Mouse (Mus musculus) neutrophil, adult 83 days (primary cell): ENCODE measurements around the gene Dido1. TPM values are rescaled to one million over a fixed set of nuclear protein-coding genes. Genes with fewer than 3 reads are reported as not detected.

Experiments
- total RNA-seq, 2 experiments: library from RNA; stranded (reverse); gene quantifications; one replicate each; pipeline ENCODE4 v1.2.4; 2023

Dido1 gene
- 10 to 100 TPM; 48.5 to 51.5 TPM for total RNA-seq

GRCm38 (mm10) chr2:180709923-180710272 lies at the start of gene Dido1, which contains the start of gene Gid8:
Gene Dido1, minus strand, starts transcription at chr2:180709999.
Gene Gid8, plus strand, starts transcription at chr2:180710117.

DNA sequence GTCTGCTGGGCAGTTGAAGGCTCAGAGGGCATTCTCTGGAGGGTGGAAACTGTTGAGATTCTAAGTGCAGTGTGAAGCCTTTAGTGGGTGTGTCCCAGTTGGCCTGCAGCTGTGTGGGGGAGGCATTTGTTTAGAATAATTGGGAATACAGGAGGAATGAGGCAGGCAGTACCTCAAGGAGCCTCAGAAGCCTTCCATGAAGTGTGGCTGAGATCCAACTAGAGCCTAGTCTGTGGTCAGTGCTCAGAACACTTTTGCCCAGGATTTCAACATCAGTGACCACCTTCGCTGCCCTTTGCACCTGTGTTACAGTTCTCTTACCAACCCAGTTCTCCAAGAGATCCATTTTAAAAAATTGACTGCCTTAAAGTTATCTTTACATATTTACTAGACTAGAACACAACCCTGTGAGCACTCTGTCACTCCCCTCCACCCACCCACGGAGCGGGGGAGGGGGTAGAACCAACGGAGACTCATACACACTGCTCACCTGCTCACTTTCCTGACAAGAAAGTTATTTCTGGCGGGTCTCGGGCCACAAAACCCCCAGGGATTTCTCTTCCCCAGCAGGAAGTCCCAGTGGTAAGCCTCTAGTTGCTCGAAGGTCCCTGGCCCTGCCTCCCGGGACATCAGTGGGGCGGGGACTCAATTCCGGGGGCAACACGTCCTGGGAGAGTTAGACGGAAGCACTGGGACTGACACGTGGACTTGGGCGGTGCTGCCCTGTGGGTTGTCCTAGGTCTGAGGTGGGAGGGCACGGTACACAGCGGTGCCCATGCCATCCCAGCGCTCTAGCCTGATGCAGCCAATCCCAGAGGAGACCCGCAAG lies 15.0 kb upstream of the Dido1 start, which contains the start of gene Slc17a9:
TSS of gene Slc17a9 (plus strand) at position 679 of the 829 bp plus-strand sequence.

GRCm38 (mm10) chr2:180642555-180643260 lies 67.1 kb downstream of the Dido1 start, which contains the start of gene Tcfl5:
Gene Tcfl5, minus strand, starts transcription at chr2:180642708.

Other genes starting within 250 kb of the Dido1 start
- not detected for gene Ntsr1, start 210.0 kb downstream of the Dido1 start, total RNA-seq
- 10 to 100 TPM; 19.4 to 19.5 TPM for gene Mrgbp, start 128.7 kb downstream of the Dido1 start, total RNA-seq
- gene Ogfr, start 120.8 kb downstream of the Dido1 start, total RNA-seq = 10 to 100 TPM; 42.5 to 50.0 TPM
- gene Col9a3, start 112.2 kb downstream of the Dido1 start, total RNA-seq = 1 to 10 TPM in 1 of 2 experiments, under 1 TPM in 1; 0.66 to 1.1 TPM
- gene Tcfl5, start 67.3 kb downstream of the Dido1 start, total RNA-seq = not detected
- gene Gid8, start 118 bp upstream of the Dido1 start, total RNA-seq = 10 to 100 TPM; 56.0 to 64.6 TPM
- 10 to 100 TPM; 20.8 to 23.0 TPM for gene Slc17a9, start 15.3 kb upstream of the Dido1 start, total RNA-seq
- gene Bhlhe23, start 66.9 kb upstream of the Dido1 start, total RNA-seq = not detected
- 10 to 100 TPM; 43.5 to 48.3 TPM for gene Ythdf1, start 210.9 kb upstream of the Dido1 start, total RNA-seq
- not detected for gene Birc7, start 219.0 kb upstream of the Dido1 start, total RNA-seq
- not detected for gene Nkain4, start 244.7 kb upstream of the Dido1 start, total RNA-seq